Mouse (Mus musculus) heart, adult 2 months (tissue): Measurements from ENCODE around the gene Olfr1184. TPM values are rescaled to one million over a fixed set of nuclear protein-coding genes. Genes with fewer than 3 reads are reported as not detected.
"Not testable (repeated sequence)": the region's sequence is repeated elsewhere in the genome, so short reads cannot be mapped to it uniquely, and the experiment has no call there.

Experiments used
- DNase-seq, 2 experiments: peaks; one replicate each; pipeline ENCODE4 v3.0.0; 2021
- H3K27ac ChIP-seq: fragments of 200-600 bp; 2 replicates; pipeline ENCODE4 v1.8.1; 2022
- H3K27me3 ChIP-seq: fragments of 200-500 bp; 2 replicates; pipeline ENCODE4 v1.6.1; 2012; ENCODE audit warnings: mild to moderate bottlenecking, low read length, inconsistent platforms, mixed read lengths; ENCODE audit not compliant: control insufficient read depth, insufficient read depth
- H3K36me3 ChIP-seq: fragments of 200-500 bp; 2 replicates; pipeline ENCODE4 v1.6.1; 2012; ENCODE audit warnings: low read length, inconsistent platforms; ENCODE audit not compliant: control insufficient read depth, insufficient read depth
- H3K4me1 ChIP-seq: fragments of 200-500 bp; 2 replicates; pipeline ENCODE4 v1.6.1; 2011; ENCODE audit warnings: low read length; ENCODE audit not compliant: control insufficient read depth, insufficient read depth
- H3K4me3 ChIP-seq: fragments of 200-600 bp; 2 replicates; pipeline ENCODE4 v1.8.1; 2022
- H3K79me2 ChIP-seq: fragments of 200-500 bp; replicated peaks from 2 replicates; pipeline ENCODE4 v1.6.1; 2012; ENCODE audit warnings: mild to moderate bottlenecking, inconsistent platforms, low read length, moderate library complexity, mixed read lengths; ENCODE audit not compliant: control insufficient read depth, insufficient read depth
- H3K9ac ChIP-seq: fragments of 200-500 bp; 2 replicates; pipeline ENCODE4 v1.6.1; 2012; ENCODE audit warnings: low read depth, mild to moderate bottlenecking, control low read depth, inconsistent platforms, low read length, mixed read lengths
- CTCF ChIP-seq: fragments of 200-600 bp; IDR thresholded peaks from 2 replicates; pipeline ENCODE4 v1.8.1; 2022; ENCODE audit warnings: antibody characterized with exemption, mild to moderate bottlenecking, moderate library complexity
- EP300 ChIP-seq: fragments of 200-500 bp; IDR thresholded peaks from 2 replicates; pipeline ENCODE4 v1.6.1; 2011; ENCODE audit warnings: low read depth, low read length, control low read depth; ENCODE audit not compliant: insufficient read depth
- POLR2A ChIP-seq: fragments of 200-500 bp; IDR thresholded peaks from 2 replicates; pipeline ENCODE4 v1.6.1; 2011; ENCODE audit warnings: mild to moderate bottlenecking, low read depth, low read length, control low read depth; ENCODE audit not compliant: insufficient read depth
- WGBS: fragments of 180-500 bp; shearing (Covaris S2); methylation state at CpG from one replicate; pipeline ENCODE4 v1.1.7; 2018; 5-methylcytosine and 5-hydroxymethylcytosine counted together
- intact Hi-C: fragments of 180-260 bp; cut with DNase I; formaldehyde crosslinking; loops from one replicate; pipeline ENCODE4 v1.15.1; 2025
- long read RNA-seq: library from polyadenylated mRNA; stranded (forward); transcript quantifications from one replicate; pipeline ENCODE4 v2.0.0, GENCODE M21; 2021
- polyA plus RNA-seq: library from polyadenylated mRNA; depleted of rRNA; stranded (reverse); fragments of >200 nt; gene quantifications from 2 replicates; pipeline ENCODE4 v1.2.3, GENCODE M21; 2012; rRNA removed
- total RNA-seq, 2 experiments: library from RNA; stranded (reverse); gene quantifications; 2 replicates each; pipeline ENCODE4 v1.2.3; 2021

Olfr1184 gene
- total RNA-seq = not detected
- polyA plus RNA-seq = not detected in 2 replicates
- long read RNA-seq = 0 reads

DNA sequence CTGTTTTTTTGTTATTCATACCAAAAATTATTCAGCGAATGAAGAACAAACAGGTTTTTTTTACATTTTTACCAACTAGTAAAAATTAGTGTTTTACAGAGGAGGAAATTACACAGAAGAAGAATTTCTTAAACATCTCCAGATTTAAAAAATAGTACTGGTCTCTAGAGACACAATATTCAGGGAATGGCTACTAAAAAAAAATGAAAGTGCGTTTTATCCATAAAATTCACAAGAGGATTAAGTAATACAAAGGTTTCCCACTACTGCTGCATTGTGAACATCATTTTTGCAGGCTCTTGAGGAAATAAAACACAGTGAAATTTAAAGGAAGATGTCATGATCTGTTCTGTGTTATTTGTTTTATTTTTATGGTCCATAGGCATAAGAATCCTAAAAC is at the start of gene Olfr1184:
TSS of gene Olfr1184 (plus strand) at position 301 of the 400 bp plus-strand sequence.
- Histone ChIP-seq H3K4me1 (no peaks in the 10 kb centered on the region), H3K27ac (no peak within 1 kb of the TSS), H3K79me2 (no peaks in the 10 kb centered on the region), H3K36me3 (no peaks in the 10 kb centered on the region), H3K27me3 (no peaks in the 10 kb centered on the region), H3K4me3 (no peak within 1 kb of the TSS), H3K9ac (no peak within 1 kb of the TSS)
- WGBS = 73% methylated on average over 2 of the region's 2 CpGs
- TF ChIP-seq CTCF = no peak
- no peak for TF ChIP-seq POLR2A
- no peak for TF ChIP-seq EP300
- intact Hi-C loops = no loop called here
- DNase-seq = no peak

DNA sequence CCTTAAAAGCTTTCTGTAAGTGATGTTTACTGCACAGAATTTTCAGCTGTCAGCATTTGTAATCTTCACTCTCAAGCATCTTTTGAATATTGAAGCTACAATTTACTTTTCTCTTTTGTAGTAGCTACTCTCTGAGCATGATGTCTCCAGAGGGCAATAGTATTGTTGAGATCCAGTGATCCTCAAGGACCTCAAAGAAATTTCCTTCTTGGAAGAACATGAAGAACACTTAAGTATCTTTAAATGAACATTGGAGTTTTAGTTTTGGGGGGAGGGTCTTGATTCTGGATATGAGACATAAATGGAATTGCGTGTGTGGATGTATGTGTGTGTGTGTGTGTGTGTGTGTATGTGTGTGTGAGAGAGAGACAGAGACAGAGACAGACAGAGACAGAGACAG is 34.4 kb upstream of the Olfr1184 start, which contains the start of gene Gm13757:
TSS of gene Gm13757 (minus strand) at position 101 of the 400 bp plus-strand sequence.
- TF ChIP-seq POLR2A (no peak), EP300 (no peak), CTCF (no peak)
- no peaks in the 10 kb centered on the region for H3K79me2 ChIP-seq
- H3K27ac ChIP-seq = no peak within 1 kb of the TSS
- intact Hi-C loops = no loop called here
- no peak within 1 kb of the TSS for H3K4me3 ChIP-seq
- no peak for DNase-seq
- no peak within 1 kb of the TSS for H3K9ac ChIP-seq
- H3K4me1 ChIP-seq = no peaks in the 10 kb centered on the region
- H3K36me3 ChIP-seq = no peaks in the 10 kb centered on the region
- no peaks in the 10 kb centered on the region for H3K27me3 ChIP-seq
- WGBS = 73% methylated on average over 1 of the region's 1 CpGs

GRCm38 (mm10) chr2:88454567-88454966 is 28.8 kb upstream of the Olfr1184 start, which contains the start of gene Olfr1183:
Gene Olfr1183 (plus strand): TSS chr2:88454867.
- H3K9ac ChIP-seq, H3K36me3 ChIP-seq, H3K27ac ChIP-seq, H3K27me3 ChIP-seq, DNase-seq, H3K4me3 ChIP-seq, intact Hi-C loops, H3K79me2 ChIP-seq, H3K4me1 ChIP-seq: not testable (repeated sequence)
- WGBS = 78% methylated on average over 1 of the region's 1 CpGs

DNA sequence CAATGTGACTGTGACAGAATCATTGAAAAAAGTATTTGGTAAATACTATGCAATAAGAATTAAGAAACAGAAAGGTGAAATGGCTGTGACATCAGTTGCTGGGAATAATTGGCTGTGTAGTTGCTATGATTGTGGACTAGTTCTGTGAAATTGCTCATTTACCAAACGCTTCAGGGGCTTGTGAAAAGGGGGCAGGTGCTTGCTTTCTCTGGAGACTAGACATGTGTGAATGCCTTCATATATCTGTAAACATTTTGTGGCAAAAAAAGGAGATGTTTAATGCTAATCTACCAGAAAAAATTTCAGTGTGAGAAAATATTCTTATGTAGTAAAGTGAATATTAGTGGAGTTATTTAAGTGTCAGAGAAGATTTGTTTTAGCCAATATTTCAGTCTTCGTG is 9.6 kb downstream of the Olfr1184 start, which contains the start of gene Olfr1185-ps1:
TSS of gene Olfr1185-ps1 (plus strand) at position 301 of the 400 bp plus-strand sequence.
- no peaks in the 10 kb centered on the region for H3K4me1 ChIP-seq
- TF ChIP-seq CTCF (no peak), POLR2A (no peak), EP300 (no peak)
- no peaks in the 10 kb centered on the region for H3K36me3 ChIP-seq
- H3K79me2 ChIP-seq = no peaks in the 10 kb centered on the region
- no peak within 1 kb of the TSS for H3K27ac ChIP-seq
- DNase-seq = no peak
- no peaks in the 10 kb centered on the region for H3K27me3 ChIP-seq
- 41% methylated on average over 2 of the region's 2 CpGs for WGBS
- H3K9ac ChIP-seq = no peak within 1 kb of the TSS
- intact Hi-C loops = no loop called here
- no peak within 1 kb of the TSS for H3K4me3 ChIP-seq

- WGBS = 59% methylated on average over 2 of the region's 2 CpGs
- Histone ChIP-seq H3K79me2 (no peaks in the 10 kb centered on the region), H3K36me3 (no peaks in the 10 kb centered on the region), H3K4me1 (no peaks in the 10 kb centered on the region), H3K4me3 (no peak within 1 kb of the TSS), H3K27ac (no peak within 1 kb of the TSS), H3K9ac (no peak within 1 kb of the TSS), H3K27me3 (no peaks in the 10 kb centered on the region)
- intact Hi-C loops = no loop called here
- TF ChIP-seq EP300 (no peak), POLR2A (no peak), CTCF (no peak)
- no peak for DNase-seq
These were observed 34.9 kb downstream of the Olfr1184 start, which contains the start of gene Olfr1186 for GRCm38 (mm10) chr2:88518251-88518650. Gene Olfr1186 (plus strand): TSS chr2:88518551.

DNA sequence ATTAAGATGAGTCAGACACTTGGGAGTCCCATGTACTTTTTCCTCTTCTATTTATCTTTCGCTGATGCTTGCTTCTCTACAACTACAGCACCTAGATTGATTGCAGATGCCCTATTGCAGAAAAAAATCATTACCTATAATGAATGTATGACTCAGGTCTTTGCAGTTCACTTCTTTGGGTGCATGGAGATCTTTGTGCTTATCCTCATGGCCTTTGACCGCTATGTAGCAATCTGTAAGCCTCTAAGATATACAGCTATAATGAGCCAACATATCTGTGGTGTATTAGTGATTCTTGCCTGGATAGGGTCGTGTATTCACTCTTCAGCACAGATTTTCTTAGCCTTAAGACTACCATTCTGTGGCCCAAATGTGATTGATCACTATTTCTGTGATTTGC is 42.3 kb downstream of the Olfr1184 start:
- H3K4me3 ChIP-seq = no peak overlapping the region
- DNase-seq = no peak
- H3K9ac ChIP-seq = no peak overlapping the region
- no peaks in the 10 kb centered on the region for H3K27me3 ChIP-seq
- H3K36me3 ChIP-seq = no peaks in the 10 kb centered on the region
- H3K27ac ChIP-seq = no peak overlapping the region
- no peaks in the 10 kb centered on the region for H3K79me2 ChIP-seq
- TF ChIP-seq EP300 (no peak), CTCF (no peak), POLR2A (no peak)
- intact Hi-C loops = no loop called here
- no peaks in the 10 kb centered on the region for H3K4me1 ChIP-seq
- 50% methylated on average over 3 of the region's 3 CpGs for WGBS

Other genes with a start within 250 kb of the Olfr1184 start
- not detected for gene Olfr1173, start 203.7 kb upstream of the Olfr1184 start, total RNA-seq
- gene Olfr1173, start 203.7 kb upstream of the Olfr1184 start, polyA plus RNA-seq = not detected in 2 replicates
- gene Olfr1174-ps, start 168.5 kb upstream of the Olfr1184 start, total RNA-seq = not detected
- gene Olfr1174-ps, start 168.5 kb upstream of the Olfr1184 start, polyA plus RNA-seq = not detected in 2 replicates
- gene Olfr1175-ps, start 156.4 kb upstream of the Olfr1184 start, total RNA-seq = not detected
- not detected in 2 replicates for gene Olfr1175-ps, start 156.4 kb upstream of the Olfr1184 start, polyA plus RNA-seq
- gene Olfr1176, start 146.9 kb upstream of the Olfr1184 start, total RNA-seq = not detected
- gene Olfr1176, start 146.9 kb upstream of the Olfr1184 start, polyA plus RNA-seq = not detected in 2 replicates
- not detected for gene Olfr1177-ps, start 137.1 kb upstream of the Olfr1184 start, total RNA-seq
- gene Olfr1177-ps, start 137.1 kb upstream of the Olfr1184 start, polyA plus RNA-seq = not detected in 2 replicates
- not detected for gene Olfr1178, start 96.5 kb upstream of the Olfr1184 start, total RNA-seq
- gene Olfr1178, start 96.5 kb upstream of the Olfr1184 start, polyA plus RNA-seq = not detected in 2 replicates
- not detected for gene Olfr1179, start 77.1 kb upstream of the Olfr1184 start, total RNA-seq
- not detected in 2 replicates for gene Olfr1179, start 77.1 kb upstream of the Olfr1184 start, polyA plus RNA-seq
- not detected for gene Olfr1180, start 64.4 kb upstream of the Olfr1184 start, total RNA-seq
- not detected in 2 replicates for gene Olfr1180, start 64.4 kb upstream of the Olfr1184 start, polyA plus RNA-seq
- gene Olfr1181, start 57.4 kb upstream of the Olfr1184 start, total RNA-seq = not detected
- gene Olfr1181, start 57.4 kb upstream of the Olfr1184 start, polyA plus RNA-seq = not detected in 2 replicates
- gene Gm13757, start 34.5 kb upstream of the Olfr1184 start, total RNA-seq = not detected
- gene Gm13757, start 34.5 kb upstream of the Olfr1184 start, polyA plus RNA-seq = not detected in 2 replicates
- gene Olfr1183, start 28.7 kb upstream of the Olfr1184 start, total RNA-seq = not detected
- gene Olfr1183, start 28.7 kb upstream of the Olfr1184 start, polyA plus RNA-seq = not detected in 2 replicates
- gene Olfr1185-ps1, start 9.7 kb downstream of the Olfr1184 start, total RNA-seq = not detected
- not detected in 2 replicates for gene Olfr1185-ps1, start 9.7 kb downstream of the Olfr1184 start, polyA plus RNA-seq
- gene Olfr1186, start 35.0 kb downstream of the Olfr1184 start, total RNA-seq = not detected
- not detected in 2 replicates for gene Olfr1186, start 35.0 kb downstream of the Olfr1184 start, polyA plus RNA-seq
- not detected for gene Olfr1188, start 73.3 kb downstream of the Olfr1184 start, total RNA-seq
- gene Olfr1188, start 73.3 kb downstream of the Olfr1184 start, polyA plus RNA-seq = not detected in 2 replicates
- not detected for gene Olfr1189, start 102.9 kb downstream of the Olfr1184 start, total RNA-seq
- gene Olfr1189, start 102.9 kb downstream of the Olfr1184 start, polyA plus RNA-seq = not detected in 2 replicates
- gene Olfr1191-ps1, start 156.9 kb downstream of the Olfr1184 start, total RNA-seq = not detected
- gene Olfr1191-ps1, start 156.9 kb downstream of the Olfr1184 start, polyA plus RNA-seq = not detected in 2 replicates
- not detected for gene Olfr1192-ps1, start 164.9 kb downstream of the Olfr1184 start, total RNA-seq
- not detected in 2 replicates for gene Olfr1192-ps1, start 164.9 kb downstream of the Olfr1184 start, polyA plus RNA-seq
- gene Olfr1193, start 192.0 kb downstream of the Olfr1184 start, total RNA-seq = not detected
- gene Olfr1193, start 192.0 kb downstream of the Olfr1184 start, polyA plus RNA-seq = not detected in 2 replicates
- not detected for gene Olfr1195, start 205.6 kb downstream of the Olfr1184 start, total RNA-seq
- not detected in 2 replicates for gene Olfr1195, start 205.6 kb downstream of the Olfr1184 start, polyA plus RNA-seq
- gene Olfr1196, start 221.0 kb downstream of the Olfr1184 start, total RNA-seq = not detected
- not detected in 2 replicates for gene Olfr1196, start 221.0 kb downstream of the Olfr1184 start, polyA plus RNA-seq
- not detected for gene Olfr1197, start 248.8 kb downstream of the Olfr1184 start, total RNA-seq
- gene Olfr1197, start 248.8 kb downstream of the Olfr1184 start, polyA plus RNA-seq = not detected in 2 replicates